Mouse (Mus musculus): ENCODE results near the gene Cxcl9.

Gene Cxcl9

DNA sequence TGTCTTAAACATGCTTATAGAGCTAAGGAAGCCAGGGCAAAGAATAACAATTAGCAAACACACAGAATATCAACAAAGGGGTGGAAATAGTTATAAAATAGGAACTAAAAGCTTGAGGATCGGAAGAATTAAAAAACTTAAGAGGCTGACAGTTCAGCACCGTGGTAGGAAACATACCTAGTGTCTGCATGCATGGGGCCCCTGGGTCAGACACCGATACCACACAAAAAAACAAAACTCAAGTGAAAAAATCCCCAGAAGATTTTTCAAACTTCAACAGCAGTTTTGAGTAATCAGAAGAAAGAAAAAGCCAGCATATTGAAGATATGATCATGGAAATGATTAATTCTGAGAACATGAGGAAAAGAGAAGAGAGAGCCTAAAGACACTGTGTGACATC is 8.9 kb upstream of the Cxcl9 start:
- DNase-seq = no peak

DNA sequence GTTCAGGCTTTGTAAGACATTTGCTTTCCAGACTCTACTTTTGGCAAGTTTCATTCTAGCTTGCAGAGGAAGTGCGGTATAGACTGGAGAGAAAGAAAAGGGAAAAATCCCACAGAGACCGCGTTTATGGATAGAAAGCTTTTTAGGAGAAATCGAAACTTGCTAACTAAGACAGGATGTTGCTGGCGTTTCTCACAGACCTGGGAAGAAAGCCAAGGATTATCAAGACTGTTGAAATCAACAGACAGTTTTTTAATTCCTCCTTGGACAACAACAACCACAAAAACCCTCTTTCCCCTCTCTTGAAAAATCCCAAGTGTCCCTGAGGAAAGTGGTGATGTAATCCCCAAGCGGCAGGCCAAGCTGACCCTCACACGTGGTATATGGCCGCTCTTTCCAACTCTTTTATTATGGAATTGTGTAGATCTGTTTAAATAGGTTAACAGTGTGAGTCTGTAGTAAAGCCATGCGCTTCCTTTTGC is 4.5 kb upstream of the Cxcl9 start:
- peak; percentile 50 to 60 for DNase-seq

DNA sequence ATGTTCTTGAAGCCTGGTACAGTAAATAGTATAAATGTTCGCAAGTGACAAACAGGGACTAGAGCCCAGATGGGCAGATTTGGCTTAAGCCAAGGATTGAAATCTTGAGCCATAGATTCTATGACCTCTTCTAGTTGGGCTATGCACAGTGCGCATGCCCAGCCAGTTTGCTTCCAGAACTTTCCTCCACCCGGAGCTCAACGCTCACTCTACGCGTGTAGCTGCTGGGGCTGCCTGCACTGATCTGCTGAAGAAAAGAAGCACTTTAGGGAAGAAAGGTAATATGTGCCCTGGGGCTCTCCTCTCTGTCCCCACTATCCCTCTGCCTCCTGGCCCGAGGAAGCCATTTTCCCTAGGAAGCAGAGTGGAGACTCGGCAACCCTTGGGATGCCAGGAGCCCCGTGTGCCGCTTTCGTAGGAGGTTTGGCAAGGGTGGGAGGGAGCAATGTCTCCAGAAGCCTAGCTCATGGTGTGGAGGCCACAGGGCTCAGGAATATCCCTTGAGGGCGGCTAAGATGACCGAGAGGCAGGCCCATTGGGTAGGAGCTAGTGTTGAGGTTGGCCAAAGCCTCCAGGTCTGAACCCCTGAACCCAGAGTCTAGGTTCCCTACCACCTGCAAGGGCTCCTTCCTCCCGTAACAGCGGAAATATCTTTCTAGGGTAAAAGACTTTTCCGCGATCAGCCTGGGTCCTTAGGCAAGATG is 3.9 kb upstream of the Cxcl9 start, which contains the start of gene Art3:
Art3 (plus strand) TSS at position 193 of the 704 bp plus-strand sequence.
- no peak for DNase-seq

DNA sequence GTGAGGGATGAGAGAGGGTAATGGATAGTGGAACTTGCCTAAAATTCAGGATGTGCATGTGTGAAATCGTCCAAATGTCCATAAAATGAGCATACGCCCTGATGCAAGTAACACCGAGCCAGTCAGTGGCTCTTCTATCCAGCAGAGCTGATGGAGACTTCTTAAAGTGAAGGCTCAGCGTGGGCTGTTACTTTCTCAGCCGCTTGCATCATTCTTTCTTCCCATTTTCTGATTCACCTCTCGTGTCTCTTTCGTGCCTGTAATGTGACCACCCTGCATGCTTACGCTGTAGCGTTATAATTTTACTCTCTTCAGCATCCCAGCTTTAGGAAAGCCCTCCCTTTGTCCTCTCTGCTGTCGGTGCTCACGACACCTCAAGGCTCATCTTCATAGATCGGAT is 3.2 kb upstream of the Cxcl9 start:
- no peak for DNase-seq

DNA sequence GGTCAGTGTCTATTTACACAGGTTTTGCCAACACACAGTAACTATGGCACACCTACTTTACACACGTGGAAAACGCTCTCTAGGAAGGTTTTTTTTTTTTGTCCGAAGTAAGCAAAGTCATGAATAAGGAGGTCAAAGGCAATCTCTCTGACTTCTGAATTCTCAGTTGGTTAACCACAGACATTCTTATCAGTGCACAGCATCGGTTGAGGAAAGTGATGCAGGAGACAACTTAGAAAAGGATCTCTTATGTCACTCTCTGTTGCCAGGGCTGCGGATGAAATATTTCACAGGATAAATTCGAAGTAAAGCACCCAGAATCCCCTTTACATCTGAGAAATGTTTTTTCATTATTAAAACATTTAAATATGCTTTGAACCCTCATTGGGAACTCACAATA is 512 bp downstream of the Cxcl9 start:
- no peak for DNase-seq

DNA sequence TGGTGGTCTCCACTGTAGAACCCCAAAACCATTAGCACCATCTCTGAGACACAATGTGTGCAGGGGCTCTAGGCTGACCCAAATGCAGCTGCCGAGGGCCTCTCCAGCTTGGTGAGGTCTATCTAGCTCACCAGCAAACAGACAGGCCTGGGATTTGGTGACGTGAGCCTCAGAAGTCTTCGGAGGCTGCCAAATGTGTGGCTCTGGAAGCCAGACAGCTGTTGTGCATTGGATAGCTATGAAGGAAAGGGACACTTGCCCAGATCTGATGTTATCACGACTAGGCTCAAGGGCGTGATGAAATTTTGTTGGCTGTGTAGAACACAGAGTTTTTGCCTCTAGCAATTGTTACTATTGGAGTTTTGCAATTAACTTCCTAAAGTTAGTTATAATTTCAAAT is 4.6 kb downstream of the Cxcl9 start:
- peak; percentile 63 to 71 for DNase-seq

DNA sequence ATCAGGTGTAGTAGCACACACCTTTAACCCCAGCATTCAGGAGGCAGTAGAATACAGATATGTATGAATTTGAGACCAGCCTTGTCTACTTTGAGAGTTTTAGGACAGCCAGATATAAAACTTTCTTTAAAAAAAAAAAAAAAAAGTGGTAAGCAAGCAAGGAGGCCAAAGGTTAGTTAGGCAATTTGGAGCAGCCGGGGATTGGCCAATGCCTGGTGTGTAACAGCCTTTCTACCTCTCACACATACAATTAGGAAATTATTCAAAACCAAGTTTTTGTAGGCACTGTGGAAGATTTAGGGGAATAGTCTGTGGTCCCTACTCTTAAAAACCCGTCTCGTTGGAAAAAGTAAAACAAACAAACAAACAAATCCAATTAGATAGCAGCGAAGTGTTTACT is 5.3 kb downstream of the Cxcl9 start:
- DNase-seq = no peak

DNA sequence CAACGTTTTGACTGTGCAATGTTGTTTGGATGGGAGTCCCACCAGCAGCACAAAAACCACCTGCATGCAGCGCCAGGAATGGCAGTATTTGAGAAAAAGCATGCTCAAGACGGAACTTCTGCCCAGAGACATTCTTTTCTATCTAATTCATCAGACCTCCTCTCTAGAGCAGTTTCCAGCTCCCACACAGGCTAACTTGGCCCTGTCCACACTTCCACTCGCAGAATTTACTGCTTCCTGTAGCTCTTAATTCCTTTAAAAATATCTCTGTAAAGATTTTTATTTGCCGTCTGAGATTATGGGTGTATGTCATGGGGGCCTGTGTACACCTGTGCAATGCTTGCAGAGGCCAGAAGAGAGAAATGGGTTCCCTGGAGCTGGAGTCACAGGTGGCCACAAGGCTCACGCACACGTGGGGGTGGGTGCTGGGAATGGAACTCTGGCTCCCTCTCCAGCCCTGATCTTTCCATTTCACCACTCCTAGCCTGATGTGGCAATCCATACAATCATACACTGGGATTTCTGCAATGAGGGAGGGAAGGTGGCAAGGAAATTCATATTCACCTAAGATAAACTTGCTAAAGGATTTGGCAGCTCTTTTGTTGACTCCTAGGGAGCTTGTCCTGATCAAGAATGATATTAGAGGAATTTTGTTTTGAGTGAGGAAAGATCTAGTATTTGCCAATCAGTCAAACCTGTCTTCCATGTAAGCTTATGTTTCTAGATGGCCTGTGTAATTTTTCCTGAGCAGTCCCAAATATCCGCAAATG is 6.1 kb downstream of the Cxcl9 start:
- peak; percentile 42 to 54 for DNase-seq

DNA sequence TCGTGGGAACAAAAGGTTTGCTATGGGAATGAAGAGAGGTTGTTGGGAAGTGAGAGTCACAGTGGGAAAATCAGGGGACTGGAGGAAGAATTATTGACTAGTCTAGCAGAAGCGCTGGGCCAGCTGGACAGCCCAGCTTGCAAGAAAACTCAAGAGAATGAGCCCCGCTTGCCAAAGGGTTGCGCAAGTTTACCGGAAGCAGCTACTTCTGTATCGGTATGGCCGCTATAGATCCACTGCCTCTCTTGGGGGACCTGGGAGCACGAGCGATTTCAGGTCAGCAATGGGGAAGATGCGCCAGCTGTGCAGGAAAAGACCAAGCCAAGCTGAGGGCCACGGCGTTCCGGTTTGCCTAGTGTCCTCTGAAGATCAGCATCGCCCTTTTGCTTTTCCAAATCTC is 9.3 kb downstream of the Cxcl9 start:
- DNase-seq = peak in 1 of 2 experiments; percentile 16

DNA sequence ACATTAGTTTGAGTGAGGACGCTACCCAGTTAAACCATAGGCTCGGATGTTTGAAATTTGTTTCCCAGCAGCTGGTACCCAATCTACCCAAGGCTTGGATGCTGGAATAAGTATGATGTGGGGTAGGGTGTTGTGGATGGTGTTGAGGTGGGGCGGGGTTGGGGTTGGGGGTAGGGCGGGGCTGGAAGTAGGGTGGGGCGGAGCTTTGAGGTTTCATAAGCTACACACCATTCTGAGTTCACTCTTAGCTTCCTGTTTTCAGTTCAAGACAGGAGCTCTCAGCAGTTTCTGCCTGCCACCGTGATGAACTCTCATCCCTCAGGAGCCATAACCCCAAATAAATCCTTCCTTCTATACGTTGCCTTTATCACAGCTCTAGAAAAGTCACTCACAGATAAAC is 9.8 kb downstream of the Cxcl9 start:
- DNase-seq = no peak

DNA sequence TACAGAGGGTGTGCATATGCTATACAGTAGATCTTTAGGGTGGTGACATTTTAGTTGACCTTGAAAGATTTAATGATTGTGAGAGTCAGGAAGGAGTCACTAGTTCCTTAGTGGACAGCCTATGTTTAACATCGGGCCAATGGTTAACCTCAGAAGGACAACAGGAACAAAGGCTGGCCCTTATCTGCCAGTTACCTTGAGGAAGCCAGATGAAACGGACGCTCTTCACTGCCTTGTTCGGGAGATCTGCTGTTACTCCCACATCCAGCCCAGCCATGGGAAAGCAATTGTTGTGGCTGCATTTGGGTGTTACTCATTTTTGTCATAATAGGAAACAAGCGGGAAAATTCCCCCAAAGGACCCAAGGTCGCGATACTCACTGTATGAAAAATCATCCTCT is 14.1 kb downstream of the Cxcl9 start:
- no peak for DNase-seq

DNA sequence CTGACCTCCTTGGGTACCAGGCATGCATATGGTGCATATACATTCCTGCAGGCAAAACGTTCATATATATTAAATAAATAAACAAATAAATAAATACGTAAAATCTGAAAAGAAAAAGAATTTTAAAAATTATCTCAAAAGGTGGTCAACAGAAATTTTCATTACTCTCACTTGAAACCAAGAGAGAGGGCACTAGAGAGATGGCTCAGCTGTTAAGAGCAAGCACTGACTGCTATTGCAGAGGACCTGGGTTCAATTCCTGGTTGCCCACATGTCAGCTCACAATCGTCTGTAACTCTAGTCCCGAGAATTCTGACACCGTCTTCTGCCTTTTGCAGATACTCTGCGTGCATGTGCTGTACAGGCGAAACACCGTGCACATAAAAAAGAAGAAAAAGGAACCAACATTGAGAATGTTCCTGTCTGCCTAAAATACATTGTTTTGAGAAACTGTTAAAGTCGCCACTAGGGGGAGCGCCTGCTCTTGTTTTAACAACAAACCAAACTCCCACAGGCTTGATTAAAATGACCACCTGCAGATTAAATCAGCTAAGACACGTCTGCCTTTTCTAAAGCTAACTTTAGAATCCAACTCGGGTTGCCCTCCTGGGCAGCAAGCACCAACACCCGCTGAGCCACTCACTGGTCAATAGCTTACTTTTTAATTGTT is 15.7 kb downstream of the Cxcl9 start:
- DNase-seq = peak; percentile 94 to 95

DNA sequence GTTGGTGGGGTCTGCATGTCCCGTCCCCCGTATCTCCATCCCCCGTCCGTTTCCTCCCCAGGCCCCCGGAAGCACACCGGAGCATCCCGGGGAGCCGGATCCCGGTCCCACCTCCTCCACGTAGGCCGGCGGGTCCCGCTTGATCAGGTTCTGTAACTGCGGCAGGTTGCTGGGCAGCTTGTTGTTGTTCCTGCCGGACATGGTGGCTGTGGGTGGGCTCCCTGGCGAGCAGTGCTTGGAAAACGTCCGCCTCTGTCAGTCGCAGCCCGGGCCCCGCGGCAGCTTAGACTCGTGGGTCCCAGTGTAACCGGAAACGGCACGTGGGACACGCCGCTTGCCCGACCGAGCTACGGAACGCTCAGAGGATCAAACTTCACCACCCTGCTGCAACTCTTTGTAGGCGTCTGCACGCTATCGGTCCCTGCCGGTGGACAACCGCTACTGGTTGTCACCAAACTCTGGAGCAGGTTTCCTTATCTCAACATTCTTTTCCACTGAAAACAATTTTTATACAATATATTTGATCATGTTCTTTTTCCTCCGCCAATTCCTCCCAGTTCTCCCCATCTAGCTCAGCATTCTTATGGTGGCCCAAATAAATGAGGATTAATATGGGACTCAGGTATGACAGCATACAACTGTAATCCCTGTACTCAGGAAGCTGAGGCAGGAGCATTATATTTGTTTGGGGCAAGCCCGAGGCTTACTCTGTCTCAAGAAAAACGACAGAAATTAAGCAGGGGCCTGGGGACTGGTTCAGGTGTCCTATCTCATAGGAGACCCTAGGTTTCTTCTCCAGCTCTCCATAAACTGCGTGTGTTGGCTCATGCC is 18.0 kb downstream of the Cxcl9 start, which contains the start of gene Sdad1:
Sdad1 (minus strand) TSS at position 799 of the 831 bp plus-strand sequence.
- peak; percentile 93 to 97 for DNase-seq

DNA sequence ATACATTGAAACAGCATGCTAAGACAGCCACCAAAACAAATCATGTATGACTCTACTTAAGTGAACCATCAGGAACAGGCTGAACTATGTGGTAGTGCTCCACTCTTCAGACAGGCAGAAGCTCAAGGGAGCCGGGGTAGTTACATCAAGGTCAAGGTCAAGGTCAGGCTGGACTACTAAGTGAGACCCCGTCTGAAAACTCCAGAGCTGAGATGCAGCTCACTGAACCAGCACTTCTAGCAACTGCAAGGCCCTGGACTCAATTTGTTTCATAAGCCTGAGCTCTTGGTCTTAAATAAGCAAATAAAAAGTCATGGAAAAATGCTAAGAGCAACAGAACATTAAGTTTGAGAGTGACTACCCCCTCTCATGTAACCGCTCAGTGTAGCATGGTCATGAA is 23.6 kb downstream of the Cxcl9 start:
- DNase-seq = no peak

DNA sequence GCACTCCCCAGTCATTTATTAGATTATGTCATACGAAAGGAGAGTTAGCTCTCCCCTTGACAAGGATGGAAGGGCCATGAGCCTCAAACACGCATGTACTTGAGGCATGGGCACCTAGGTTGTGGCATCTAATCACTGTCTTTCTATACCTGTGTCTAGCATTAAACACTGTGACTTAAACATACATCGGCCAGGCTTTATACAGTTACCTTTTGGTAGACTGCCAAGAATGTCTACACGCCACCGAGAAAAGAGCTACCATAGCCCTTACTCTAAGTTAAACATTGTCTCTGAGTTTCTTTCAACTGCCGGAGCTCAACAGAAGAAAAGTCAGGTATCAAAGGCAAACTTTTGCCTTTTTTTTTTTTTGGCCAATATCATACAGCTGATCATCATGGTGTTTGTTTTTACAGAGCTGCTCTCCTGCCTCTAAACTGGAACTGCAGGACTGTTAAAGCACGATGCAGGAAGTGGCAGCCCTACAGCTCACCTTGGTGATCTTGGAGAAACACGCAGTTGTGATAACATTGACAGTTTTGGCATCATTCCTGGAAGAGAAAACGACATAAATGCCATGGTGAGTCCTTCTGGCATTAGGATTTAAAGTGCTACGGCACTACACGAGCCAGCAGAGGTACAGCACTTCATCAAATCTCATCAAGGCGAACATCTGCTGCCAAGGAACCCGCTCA is 25.6 kb downstream of the Cxcl9 start:
- DNase-seq = no peak

DNA sequence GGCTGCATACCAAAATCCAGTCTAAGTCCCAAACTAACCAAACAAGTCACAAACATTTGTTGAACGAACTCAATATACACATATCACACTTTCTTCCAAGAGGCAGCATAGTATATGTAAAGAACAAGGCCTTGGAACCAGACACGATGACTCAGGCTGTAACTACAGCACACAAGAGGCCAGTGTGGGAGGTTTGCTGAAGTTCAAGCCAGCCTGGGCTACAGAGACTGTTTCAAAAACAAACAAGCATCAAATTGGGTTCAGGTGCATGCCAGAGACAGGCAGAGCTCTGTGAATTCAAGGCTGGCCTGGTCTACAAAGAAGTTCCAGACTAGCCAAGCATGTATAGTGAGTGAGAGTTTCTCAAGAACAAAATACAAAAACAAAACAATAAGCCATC is 33.4 kb downstream of the Cxcl9 start:
- no peak for DNase-seq

DNA sequence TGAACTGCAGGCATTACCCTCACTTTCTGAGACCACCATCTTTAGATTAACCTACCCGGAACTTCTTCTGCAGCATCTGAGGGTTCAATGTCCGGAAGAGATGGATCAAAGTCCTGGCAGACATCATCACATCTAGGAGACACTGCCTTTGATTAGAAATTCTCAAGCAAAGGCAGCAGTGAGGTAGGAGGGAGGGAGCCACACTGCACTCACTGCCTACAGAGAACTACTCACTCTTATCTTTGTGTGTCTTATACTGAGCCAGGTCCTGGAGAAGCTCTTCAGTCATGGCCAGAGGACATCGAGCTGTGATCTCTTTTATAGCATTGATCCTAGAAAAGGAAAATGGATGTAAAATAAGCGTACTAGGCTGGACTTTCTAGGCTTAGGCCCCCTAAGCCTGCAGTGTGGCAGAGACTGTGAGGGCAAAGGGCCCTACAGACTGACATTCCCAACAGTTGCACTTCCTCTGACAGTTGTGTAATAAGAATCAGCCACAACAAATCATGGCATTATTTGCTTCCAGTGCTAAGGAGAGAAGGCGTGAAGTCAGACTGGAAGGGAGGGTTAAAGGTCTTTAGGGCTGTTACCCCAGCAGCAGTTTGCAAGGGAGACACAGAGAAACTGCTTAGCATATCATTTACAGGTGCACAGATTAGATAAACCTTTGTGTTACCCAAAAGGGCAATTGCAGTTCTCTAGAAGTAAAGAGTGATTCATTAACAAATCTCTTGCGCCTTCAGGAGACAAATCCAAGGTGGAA is 36.0 kb downstream of the Cxcl9 start:
- no peak for DNase-seq

DNA sequence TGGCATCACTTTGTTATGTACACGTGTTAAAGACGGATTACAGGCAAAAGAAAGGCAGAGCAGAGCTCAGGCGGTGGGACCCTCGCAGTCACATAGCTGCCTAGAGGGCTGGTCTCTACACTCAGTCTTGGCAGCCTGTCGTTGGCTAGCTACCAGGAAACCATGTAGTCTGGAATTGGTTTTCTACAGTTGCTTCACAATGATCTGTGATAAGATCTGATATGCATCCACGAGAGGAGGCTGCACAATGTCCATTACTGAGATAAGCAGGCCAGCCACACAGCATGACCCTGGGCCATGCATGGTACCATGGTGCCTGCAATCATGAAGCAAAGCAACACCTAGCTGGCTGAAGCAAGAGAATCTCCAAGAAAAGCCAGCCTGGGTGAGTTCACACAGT is 40.0 kb downstream of the Cxcl9 start:
- no peak for DNase-seq

DNA sequence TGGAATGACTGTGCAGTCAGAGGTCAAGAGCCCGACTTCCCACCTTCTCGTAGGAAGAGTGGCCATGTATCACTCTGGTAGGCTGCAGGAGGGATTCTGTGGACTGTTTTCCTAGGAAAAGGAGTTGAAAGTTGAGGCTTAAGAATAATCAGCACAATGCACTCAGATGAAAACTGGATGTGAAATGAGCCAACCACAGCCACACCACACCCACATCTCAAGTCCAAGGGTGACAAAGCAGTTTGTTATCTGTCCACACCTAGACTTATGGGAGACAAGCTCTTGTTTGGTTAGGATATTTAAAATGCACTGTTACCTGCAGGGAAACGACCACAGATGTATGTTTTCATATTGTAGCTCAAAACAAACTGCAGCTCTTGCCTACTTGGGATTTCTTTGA is 44.8 kb downstream of the Cxcl9 start:
- DNase-seq = no peak

DNA sequence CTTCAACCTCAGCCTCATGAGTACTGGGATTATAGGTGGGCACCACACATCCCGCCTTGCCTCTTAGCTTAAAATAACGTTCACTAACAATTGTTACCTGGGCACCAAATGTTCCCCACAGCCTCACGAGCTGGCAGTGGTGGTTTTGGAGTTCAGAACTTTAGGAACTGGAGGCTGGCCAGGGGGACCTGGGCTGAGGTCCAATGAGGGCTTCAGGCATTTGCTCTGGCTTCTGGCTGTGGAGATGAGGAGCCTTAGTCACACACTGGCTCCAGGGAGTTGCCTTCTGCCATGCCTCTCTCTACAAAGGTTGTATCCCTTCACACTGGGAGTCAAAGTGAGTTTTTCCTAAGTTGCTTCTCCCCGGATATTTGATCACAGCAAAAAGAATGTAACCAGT is 45.3 kb downstream of the Cxcl9 start:
- no peak for DNase-seq

DNA sequence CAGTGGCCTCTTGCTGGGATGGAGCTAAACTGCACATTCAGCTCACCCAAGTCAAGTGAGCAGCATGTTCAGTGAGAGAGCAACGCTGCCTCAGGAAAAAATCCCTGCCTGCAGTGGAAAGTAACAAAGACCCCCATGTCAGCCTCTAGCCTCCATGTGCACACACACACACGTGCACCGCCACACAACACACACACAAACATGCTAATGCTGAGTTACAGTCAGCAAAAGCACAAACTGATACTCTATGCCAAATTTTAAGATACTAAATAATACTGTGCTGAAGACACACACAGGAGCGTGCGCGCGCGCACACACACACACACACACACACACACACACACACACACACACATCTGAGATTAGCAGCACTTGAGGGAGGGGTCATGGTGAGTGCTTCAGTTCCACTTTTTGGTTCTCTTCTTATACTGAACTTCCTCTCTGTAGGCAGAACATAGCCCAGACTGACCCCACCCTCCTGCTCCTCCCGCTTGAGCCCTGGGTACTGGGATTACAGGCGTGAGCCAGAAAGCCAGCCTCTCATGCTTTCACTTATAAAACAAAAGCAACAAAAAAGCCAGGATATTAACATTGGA is 48.8 kb downstream of the Cxcl9 start:
- DNase-seq = no peak
